Mouse (Mus musculus) intestine, embryonic 14.5 days (tissue): Measurements from ENCODE around the gene Maats1. TPM values are rescaled to one million over a fixed set of nuclear protein-coding genes. Genes with fewer than 3 reads are reported as not detected.

Experiments used
- ATAC-seq: fragments of 200-750 bp; cut with Nextera tagmentation; replicated peaks from 2 replicates; pipeline ENCODE4 v1.8.0; 2017; ENCODE audit warnings: low read depth, moderate number of reproducible peaks, moderate TSS enrichment, moderate library complexity; ENCODE audit not compliant: low FRiP score, low TSS enrichment
- DNase-seq: peaks from one replicate; pipeline ENCODE4 v3.0.0-alpha.2; 2018; ENCODE audit warnings: low spot score
- H3K27ac ChIP-seq: fragments of 300-500 bp; sonication (generic); 2 replicates; pipeline ENCODE4 v1.5.1; 2014; ENCODE audit warnings: low read depth, mild to moderate bottlenecking, control low read depth
- H3K27me3 ChIP-seq: fragments of 300-500 bp; sonication (generic); replicated peaks from 2 replicates; pipeline ENCODE4 v1.6.1; 2014; ENCODE audit warnings: low read length, control low read depth; ENCODE audit not compliant: control insufficient read depth, insufficient read depth
- H3K36me3 ChIP-seq: fragments of 300-500 bp; sonication (generic); 2 replicates; pipeline ENCODE4 v1.6.1; 2014; ENCODE audit warnings: low read length, control low read depth; ENCODE audit not compliant: control insufficient read depth, insufficient read depth
- H3K4me1 ChIP-seq: fragments of 300-500 bp; sonication (generic); replicated peaks from 2 replicates; pipeline ENCODE4 v1.6.1; 2014; ENCODE audit warnings: low read length, control low read depth, mixed read lengths; ENCODE audit not compliant: control insufficient read depth, insufficient read depth
- H3K4me2 ChIP-seq: fragments of 300-500 bp; sonication (generic); 2 replicates; pipeline ENCODE4 v1.6.1; 2014; ENCODE audit warnings: low read length
- H3K4me3 ChIP-seq: fragments of 300-500 bp; sonication (generic); 2 replicates; pipeline ENCODE4 v1.5.1; 2014; ENCODE audit warnings: low read depth, low read length, control low read depth, mixed read lengths
- H3K9ac ChIP-seq: fragments of 300-500 bp; sonication (generic); 2 replicates; pipeline ENCODE4 v1.6.1; 2014; ENCODE audit warnings: mild to moderate bottlenecking, low read length
- H3K9me3 ChIP-seq: fragments of 300-500 bp; sonication (generic); 2 replicates; pipeline ENCODE4 v1.6.1; 2016; ENCODE audit warnings: low read length, control low read depth; ENCODE audit not compliant: control insufficient read depth
- WGBS: fragments of 180-500 bp; shearing (Covaris S2); extraction: QIAGEN DNeasy Blood & Tissue Kit; methylation state at CpG from one replicate; pipeline ENCODE4 v1.1.7; 2014; 5-methylcytosine and 5-hydroxymethylcytosine counted together
- polyA plus RNA-seq: library from polyadenylated mRNA; unstranded; fragments of >200 nt; fragmentation: Nextera tagmentation; extraction: Ambion mirVana; gene quantifications from 2 replicates; pipeline ENCODE4 v1.2.1, GENCODE M21; 2014

Maats1 gene
- polyA plus RNA-seq, 1 experiment from 2014 or later, result not detected

- Histone ChIP-seq H3K4me2 (no peak overlapping the region), H3K27ac (no peak overlapping the region)
- 89% methylated on average over 7 of the region's 7 CpGs for WGBS
Measured at GRCm38 (mm10) chr16:38369000-38369399, 27.1 kb upstream of the Maats1 start.

GRCm38 (mm10) chr16:38368336-38368735 is 26.4 kb upstream of the Maats1 start:
- no peaks in the 10 kb centered on the region for H3K4me1 ChIP-seq
- no peak overlapping the region for H3K27ac ChIP-seq
- no peak overlapping the region for H3K9ac ChIP-seq
- no peak overlapping the region for H3K4me2 ChIP-seq
- WGBS, result 64% methylated on average over 10 of the region's 10 CpGs
- ATAC-seq (no peak), DNase-seq (no peak)
- no peaks in the 10 kb centered on the region for H3K36me3 ChIP-seq
- H3K9me3 ChIP-seq, result no peaks in the 10 kb centered on the region
- no peak overlapping the region for H3K4me3 ChIP-seq
- no peaks in the 10 kb centered on the region for H3K27me3 ChIP-seq

More at GRCm38 (mm10) chr16:38369000-38369399, 27.1 kb upstream of the Maats1 start:
- no peaks in the 10 kb centered on the region for H3K27me3 ChIP-seq
- ATAC-seq, result no peak
- H3K36me3 ChIP-seq, result no peaks in the 10 kb centered on the region
- H3K9me3 ChIP-seq, result no peaks in the 10 kb centered on the region
- H3K4me3 ChIP-seq, result no peak overlapping the region
- no peaks in the 10 kb centered on the region for H3K4me1 ChIP-seq
- no peak for DNase-seq
- H3K9ac ChIP-seq, result no peak overlapping the region

- Histone ChIP-seq H3K4me1 (peaks cover 12% of the 10 kb centered on the region; the same call in 1 of the 2 replicates), H3K9me3 (no peaks in the 10 kb centered on the region), H3K27me3 (no peaks in the 10 kb centered on the region), H3K36me3 (no peaks in the 10 kb centered on the region), H3K4me3 (no peak overlapping the region), H3K9ac (no peak overlapping the region), H3K27ac (no peak overlapping the region), H3K4me2 (no peak overlapping the region)
- ATAC-seq, result no peak
- 80% methylated on average over 4 of the region's 4 CpGs for WGBS
- no peak for DNase-seq
Measured at GRCm38 (mm10) chr16:38366231-38366630, 24.3 kb upstream of the Maats1 start.

GRCm38 (mm10) chr16:38365390-38365789 is 23.4 kb upstream of the Maats1 start:
- no peaks in the 10 kb centered on the region for H3K36me3 ChIP-seq
- H3K27ac ChIP-seq, result no peak overlapping the region
- H3K27me3 ChIP-seq, result no peaks in the 10 kb centered on the region
- H3K9me3 ChIP-seq, result no peaks in the 10 kb centered on the region
- no peak overlapping the region for H3K4me3 ChIP-seq
- WGBS, result 80% methylated on average over 10 of the region's 10 CpGs
- H3K9ac ChIP-seq, result no peak overlapping the region
- no peak for DNase-seq
- peaks cover 13% of the 10 kb centered on the region; the same call in 1 of the 2 replicates for H3K4me1 ChIP-seq
- no peak for ATAC-seq
- H3K4me2 ChIP-seq, result no peak overlapping the region

- ATAC-seq (no peak), DNase-seq (no peak)
- no peaks in the 10 kb centered on the region for H3K27me3 ChIP-seq
- peak overlapping the region; percentile 38 for H3K4me2 ChIP-seq
- no peaks in the 10 kb centered on the region for H3K36me3 ChIP-seq
- peaks cover 13% of the 10 kb centered on the region; the same call in 1 of the 2 replicates for H3K4me1 ChIP-seq
- H3K9me3 ChIP-seq, result no peaks in the 10 kb centered on the region
- 51% methylated on average over 7 of the region's 7 CpGs for WGBS
- no peak overlapping the region for H3K9ac ChIP-seq
- H3K4me3 ChIP-seq, result peak overlapping the region; percentile 30
- no peak overlapping the region for H3K27ac ChIP-seq
Measured at GRCm38 (mm10) chr16:38363657-38364056, 21.7 kb upstream of the Maats1 start.

- Histone ChIP-seq H3K36me3 (no peaks in the 10 kb centered on the region), H3K9ac (no peak overlapping the region), H3K4me3 (peak overlapping the region; percentile 30), H3K4me1 (peaks cover 13% of the 10 kb centered on the region; the same call in 1 of the 2 replicates), H3K9me3 (no peaks in the 10 kb centered on the region), H3K4me2 (peak overlapping the region; percentile 38), H3K27ac (no peak overlapping the region), H3K27me3 (no peaks in the 10 kb centered on the region)
- 40% methylated on average over 3 of the region's 3 CpGs for WGBS
- DNase-seq (no peak), ATAC-seq (no peak)
Measured at GRCm38 (mm10) chr16:38363256-38363595, 21.3 kb upstream of the Maats1 start.

- Histone ChIP-seq H3K4me1 (peaks cover 13% of the 10 kb centered on the region; the same call in 1 of the 2 replicates), H3K27me3 (no peaks in the 10 kb centered on the region), H3K4me3 (peak overlapping the region; percentile 30), H3K27ac (peak overlapping the region; percentile 70; the same call in 1 of the 2 replicates), H3K36me3 (no peaks in the 10 kb centered on the region), H3K9me3 (no peaks in the 10 kb centered on the region), H3K4me2 (peak overlapping the region; percentile 38), H3K9ac (peak overlapping the region; percentile 27)
- 37% methylated on average over 20 of the region's 20 CpGs for WGBS
- ATAC-seq (no peak), DNase-seq (peak; percentile 60)
Measured at GRCm38 (mm10) chr16:38362493-38363255, 20.7 kb upstream of the Maats1 start.

GRCm38 (mm10) chr16:38361933-38362332 is 20.0 kb upstream of the Maats1 start, which contains the start of gene Popdc2:
TSS of gene Popdc2 (plus strand) at chr16:38362209.
- H3K27ac ChIP-seq, result peak within 1 kb of the TSS; percentile 70; the same call in 1 of the 2 replicates
- H3K4me2 ChIP-seq, result peak within 1 kb of the TSS; percentile 38
- H3K9ac ChIP-seq, result peak within 1 kb of the TSS; percentile 27
- no peaks in the 10 kb centered on the region for H3K9me3 ChIP-seq
- H3K4me3 ChIP-seq, result peak within 1 kb of the TSS; percentile 30
- H3K27me3 ChIP-seq, result no peaks in the 10 kb centered on the region
- 17% methylated on average over 10 of the region's 10 CpGs for WGBS
- ATAC-seq (no peak), DNase-seq (no peak)
- H3K36me3 ChIP-seq, result no peaks in the 10 kb centered on the region
- H3K4me1 ChIP-seq, result peaks cover 13% of the 10 kb centered on the region; the same call in 1 of the 2 replicates

GRCm38 (mm10) chr16:38360317-38360716 is 18.4 kb upstream of the Maats1 start:
- Histone ChIP-seq H3K4me2 (no peak overlapping the region), H3K36me3 (no peaks in the 10 kb centered on the region), H3K9me3 (no peaks in the 10 kb centered on the region), H3K4me3 (no peak overlapping the region), H3K4me1 (peaks cover 13% of the 10 kb centered on the region; the same call in 1 of the 2 replicates), H3K27me3 (no peaks in the 10 kb centered on the region), H3K9ac (no peak overlapping the region), H3K27ac (no peak overlapping the region)
- ATAC-seq (no peak), DNase-seq (no peak)
- 55% methylated on average over 2 of the region's 2 CpGs for WGBS
